Mouse (Mus musculus): ENCODE measurements around the gene Cdk2ap2. TPM values are rescaled to one million over a fixed set of nuclear protein-coding genes. Genes with fewer than 3 reads are reported as not detected.

Cdk2ap2 gene
- polyA plus RNA-seq, 1 experiment, result 11.2 TPM

- H3K4me3 ChIP-seq (replicated peaks), result peak overlapping the region; percentile 83
- TF ChIP-seq TAL1 (IDR thresholded peaks at IDR 0.05; ENCODE audit: low read length), result no peak
- TF ChIP-seq GATA1 (IDR thresholded peaks at IDR 0.05; ENCODE audit: low read length), result no peak
- peaks cover 40% of the 10 kb centered on the region for H3K27me3 ChIP-seq (ENCODE audit: control insufficient read depth)
- H3K4me1 ChIP-seq (ENCODE audit: control insufficient read depth), result peaks cover 53% of the 10 kb centered on the region
- H3K9me3 ChIP-seq (ENCODE audit: control insufficient read depth, low read length), result peaks cover 8% of the 10 kb centered on the region; the same call in 1 of the 2 replicates
- H3K36me3 ChIP-seq (ENCODE audit: control insufficient read depth), result peaks cover 14% of the 10 kb centered on the region
Measured at GRCm38 (mm10) chr19:4098426-4098825, 1.4 kb downstream of the Cdk2ap2 start.

- TF ChIP-seq TAL1 (IDR thresholded peaks at IDR 0.05; ENCODE audit: low read length), result no peak
- TF ChIP-seq GATA1 (IDR thresholded peaks at IDR 0.05; ENCODE audit: low read length), result no peak
- Histone ChIP-seq H3K27me3 (ENCODE audit: control insufficient read depth) (peaks cover 44% of the 10 kb centered on the region), H3K36me3 (ENCODE audit: control insufficient read depth) (peaks cover 14% of the 10 kb centered on the region), H3K4me1 (ENCODE audit: control insufficient read depth) (peaks cover 52% of the 10 kb centered on the region), H3K9me3 (ENCODE audit: control insufficient read depth, low read length) (peaks cover 8% of the 10 kb centered on the region; the same call in 1 of the 2 replicates), H3K4me3 (replicated peaks) (peak overlapping the region; percentile 83)
Measured at GRCm38 (mm10) chr19:4099056-4099455, 2.1 kb downstream of the Cdk2ap2 start.

DNA sequence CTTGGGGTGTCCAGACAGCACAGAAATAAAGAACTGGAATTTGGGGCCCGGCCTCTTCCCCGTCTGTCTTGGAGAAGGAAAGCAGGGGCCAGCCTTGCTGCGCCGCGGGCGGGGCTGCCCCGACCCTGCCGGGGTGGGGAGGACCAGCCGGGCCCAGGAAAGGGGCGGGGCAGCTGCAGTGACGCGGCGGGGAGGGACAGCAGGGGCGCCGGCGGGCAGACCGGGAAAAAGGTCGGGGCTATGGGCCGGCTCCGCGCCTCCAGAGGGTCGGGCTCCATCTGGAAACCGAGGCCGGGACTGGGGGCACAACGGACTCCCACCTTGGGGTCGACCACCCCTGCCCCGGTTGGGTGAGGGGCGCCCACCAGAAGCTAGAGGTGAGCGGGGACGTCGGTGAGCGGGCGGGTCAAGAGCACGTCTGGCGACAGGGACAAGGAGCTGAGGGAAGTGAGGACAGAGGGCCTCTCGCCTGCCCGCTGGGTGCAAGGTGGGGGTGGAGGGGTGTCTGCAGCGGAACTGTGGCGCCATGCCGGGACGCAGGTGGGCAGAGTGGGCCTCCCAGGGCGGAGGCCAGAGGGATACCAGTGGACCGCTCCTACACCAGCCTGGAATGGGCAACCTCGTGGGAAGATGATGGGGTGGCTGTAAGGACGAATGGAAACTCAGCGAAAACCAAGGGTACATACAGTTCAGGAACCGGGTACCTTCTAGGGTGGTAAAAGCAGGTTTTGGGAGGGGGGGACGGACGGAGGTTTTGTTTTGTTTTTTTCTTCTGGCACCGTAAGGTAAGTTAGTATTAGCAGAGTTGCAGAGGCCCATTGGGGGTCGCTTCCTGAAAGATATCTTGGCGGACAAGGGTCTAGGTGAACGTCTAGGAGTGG, 3.1 kb downstream of the Cdk2ap2 start, which contains the start of gene Pitpnm1:
Gene Pitpnm1 (plus strand): TSS at position 162 of the 881 bp plus-strand sequence.
- Histone ChIP-seq H3K9me3 (ENCODE audit: control insufficient read depth, low read length) (peaks cover 8% of the 10 kb centered on the region; the same call in 1 of the 2 replicates), H3K27me3 (ENCODE audit: control insufficient read depth) (peaks cover 46% of the 10 kb centered on the region), H3K4me3 (replicated peaks) (peak within 1 kb of the TSS; percentile 83), H3K36me3 (ENCODE audit: control insufficient read depth) (peaks cover 14% of the 10 kb centered on the region), H3K4me1 (ENCODE audit: control insufficient read depth) (peaks cover 52% of the 10 kb centered on the region)
- TF ChIP-seq GATA1 (IDR thresholded peaks at IDR 0.05; ENCODE audit: low read length) (no peak), TAL1 (IDR thresholded peaks at IDR 0.05; ENCODE audit: low read length) (no peak)

DNA sequence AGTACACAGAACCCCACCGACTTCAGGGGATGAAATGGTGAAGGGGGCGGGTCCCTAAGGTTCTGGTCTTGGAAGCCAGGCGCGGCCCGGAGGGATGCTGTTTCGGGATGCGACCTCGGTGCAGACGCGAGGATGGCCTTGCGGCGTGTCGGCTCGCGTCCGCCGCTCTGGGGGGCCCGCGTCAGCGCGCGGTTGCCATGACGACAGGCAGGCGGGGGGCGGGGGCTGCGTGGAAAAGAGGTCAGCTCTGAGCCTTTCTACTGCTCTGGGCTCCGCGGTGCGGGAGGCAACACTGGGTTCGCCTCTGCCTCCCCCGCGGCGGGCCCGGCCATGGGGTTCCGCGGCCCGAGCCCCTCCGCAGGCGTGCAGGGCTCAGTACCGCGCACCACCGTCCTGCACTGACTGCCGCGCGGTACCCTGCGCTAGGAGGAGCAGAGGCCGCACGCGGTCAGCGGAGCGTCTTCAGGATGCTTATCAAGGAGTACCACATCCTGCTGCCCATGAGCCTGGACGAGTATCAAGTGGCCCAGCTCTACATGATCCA, 3.8 kb downstream of the Cdk2ap2 start:
- Histone ChIP-seq H3K36me3 (ENCODE audit: control insufficient read depth) (peaks cover 14% of the 10 kb centered on the region), H3K4me3 (replicated peaks) (peak overlapping the region; percentile 83), H3K9me3 (ENCODE audit: control insufficient read depth, low read length) (peaks cover 8% of the 10 kb centered on the region; the same call in 1 of the 2 replicates), H3K27me3 (ENCODE audit: control insufficient read depth) (peaks cover 46% of the 10 kb centered on the region), H3K4me1 (ENCODE audit: control insufficient read depth) (peaks cover 50% of the 10 kb centered on the region)
- TF ChIP-seq TAL1 (IDR thresholded peaks at IDR 0.05; ENCODE audit: low read length), result no peak
- no peak for TF ChIP-seq GATA1 (IDR thresholded peaks at IDR 0.05; ENCODE audit: low read length)

DNA sequence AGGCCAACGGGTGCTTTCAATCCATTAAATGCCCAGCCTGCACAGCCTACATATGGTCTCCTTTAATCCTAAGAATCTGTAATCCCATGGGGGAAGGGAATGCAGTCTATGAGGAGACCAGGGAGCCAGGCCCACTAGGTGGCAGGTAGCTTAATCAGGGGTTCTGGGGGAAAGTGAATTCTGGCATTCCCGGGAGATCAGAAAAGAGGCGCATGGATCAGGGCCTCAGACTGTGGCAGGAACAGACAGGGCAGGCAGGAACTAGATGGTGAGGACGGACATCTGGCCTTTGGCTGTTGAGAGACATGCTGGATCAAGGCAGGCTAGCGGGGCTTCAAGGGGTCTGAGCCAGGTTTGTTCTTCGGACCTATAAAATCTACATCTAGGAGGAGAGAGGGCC, 4.5 kb downstream of the Cdk2ap2 start:
- TF ChIP-seq TAL1 (IDR thresholded peaks at IDR 0.05; ENCODE audit: low read length) (no peak), GATA1 (IDR thresholded peaks at IDR 0.05; ENCODE audit: low read length) (no peak)
- Histone ChIP-seq H3K9me3 (ENCODE audit: control insufficient read depth, low read length) (peaks cover 8% of the 10 kb centered on the region; the same call in 1 of the 2 replicates), H3K4me3 (replicated peaks) (no peak overlapping the region), H3K27me3 (ENCODE audit: control insufficient read depth) (peaks cover 46% of the 10 kb centered on the region), H3K4me1 (ENCODE audit: control insufficient read depth) (peaks cover 43% of the 10 kb centered on the region), H3K36me3 (ENCODE audit: control insufficient read depth) (peaks cover 15% of the 10 kb centered on the region)

- Histone ChIP-seq H3K36me3 (ENCODE audit: control insufficient read depth) (peaks cover 16% of the 10 kb centered on the region), H3K4me1 (ENCODE audit: control insufficient read depth) (peaks cover 39% of the 10 kb centered on the region), H3K4me3 (replicated peaks) (no peak overlapping the region), H3K27me3 (ENCODE audit: control insufficient read depth) (peaks cover 46% of the 10 kb centered on the region), H3K9me3 (ENCODE audit: control insufficient read depth, low read length) (peaks cover 8% of the 10 kb centered on the region; the same call in 1 of the 2 replicates)
- TF ChIP-seq GATA1 (IDR thresholded peaks at IDR 0.05; ENCODE audit: low read length) (no peak), TAL1 (IDR thresholded peaks at IDR 0.05; ENCODE audit: low read length) (no peak)
Measured at GRCm38 (mm10) chr19:4102049-4102448, 5.1 kb downstream of the Cdk2ap2 start.

DNA sequence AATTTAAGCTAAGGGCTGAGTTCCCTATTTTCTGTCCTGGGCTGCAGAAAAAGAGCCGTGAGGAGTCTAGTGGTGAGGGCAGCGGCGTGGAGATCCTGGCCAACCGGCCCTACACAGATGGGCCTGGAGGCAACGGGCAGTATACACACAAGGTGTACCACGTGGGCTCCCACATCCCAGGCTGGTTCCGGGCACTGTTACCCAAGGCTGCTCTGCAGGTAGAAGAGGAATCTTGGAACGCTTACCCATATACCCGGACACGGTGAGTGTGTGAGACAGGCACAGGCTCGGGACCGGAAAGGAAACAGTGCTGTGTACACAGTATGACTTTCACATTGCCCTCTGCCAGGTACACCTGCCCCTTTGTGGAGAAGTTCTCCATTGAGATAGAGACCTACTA, 5.6 kb downstream of the Cdk2ap2 start:
- H3K4me1 ChIP-seq (ENCODE audit: control insufficient read depth), result peaks cover 35% of the 10 kb centered on the region
- H3K9me3 ChIP-seq (ENCODE audit: control insufficient read depth, low read length), result peaks cover 8% of the 10 kb centered on the region; the same call in 1 of the 2 replicates
- no peak overlapping the region for H3K4me3 ChIP-seq (replicated peaks)
- TF ChIP-seq GATA1 (IDR thresholded peaks at IDR 0.05; ENCODE audit: low read length) (no peak), TAL1 (IDR thresholded peaks at IDR 0.05; ENCODE audit: low read length) (no peak)
- peaks cover 16% of the 10 kb centered on the region for H3K36me3 ChIP-seq (ENCODE audit: control insufficient read depth)
- peaks cover 46% of the 10 kb centered on the region for H3K27me3 ChIP-seq (ENCODE audit: control insufficient read depth)

GRCm38 (mm10) chr19:4103294-4103693, 6.3 kb downstream of the Cdk2ap2 start:
- Histone ChIP-seq H3K9me3 (ENCODE audit: control insufficient read depth, low read length) (peaks cover 8% of the 10 kb centered on the region; the same call in 1 of the 2 replicates), H3K4me3 (replicated peaks) (no peak overlapping the region), H3K27me3 (ENCODE audit: control insufficient read depth) (peaks cover 46% of the 10 kb centered on the region), H3K36me3 (ENCODE audit: control insufficient read depth) (peaks cover 11% of the 10 kb centered on the region), H3K4me1 (ENCODE audit: control insufficient read depth) (peaks cover 28% of the 10 kb centered on the region)
- TF ChIP-seq TAL1 (IDR thresholded peaks at IDR 0.05; ENCODE audit: low read length), result no peak
- TF ChIP-seq GATA1 (IDR thresholded peaks at IDR 0.05; ENCODE audit: low read length), result no peak

GRCm38 (mm10) chr19:4103792-4104191, 6.8 kb downstream of the Cdk2ap2 start:
- peaks cover 6% of the 10 kb centered on the region for H3K36me3 ChIP-seq (ENCODE audit: control insufficient read depth)
- H3K27me3 ChIP-seq (ENCODE audit: control insufficient read depth), result peaks cover 46% of the 10 kb centered on the region
- H3K4me1 ChIP-seq (ENCODE audit: control insufficient read depth), result peaks cover 23% of the 10 kb centered on the region
- H3K4me3 ChIP-seq (replicated peaks), result no peak overlapping the region
- peaks cover 8% of the 10 kb centered on the region; the same call in 1 of the 2 replicates for H3K9me3 ChIP-seq (ENCODE audit: control insufficient read depth, low read length)
- no peak for TF ChIP-seq GATA1 (IDR thresholded peaks at IDR 0.05; ENCODE audit: low read length)
- TF ChIP-seq TAL1 (IDR thresholded peaks at IDR 0.05; ENCODE audit: low read length), result no peak
